Mouse (Mus musculus): Measurements from ENCODE around the gene Clcnka.

- TF ChIP-seq USF1 (IDR thresholded peaks at IDR 0.05; ENCODE audit: low read depth), result no peak
- no peak for TF ChIP-seq CTCF (IDR thresholded peaks at IDR 0.05; ENCODE audit: control insufficient read depth, insufficient read depth, insufficient read length)
- no peak for TF ChIP-seq MAX (IDR thresholded peaks at IDR 0.05)
- TF ChIP-seq MYOG (IDR thresholded peaks at IDR 0.05; ENCODE audit: control insufficient read depth, extremely low read depth, insufficient read length), result no peak
- TF ChIP-seq MYOD1 (IDR thresholded peaks at IDR 0.05; ENCODE audit: control insufficient read depth, insufficient read length, low read depth), result no peak
These were observed 63.8 kb downstream of the Clcnka start for GRCm38 (mm10) chr4:141334695-141335094.

Measured in C2C12 (cell line).